Mouse (Mus musculus): Measurements from ENCODE around the gene Hist2h3b. TPM values are rescaled to one million over a fixed set of nuclear protein-coding genes. Genes with fewer than 3 reads are reported as not detected.
"Not testable (repeated sequence)": the region's sequence is repeated elsewhere in the genome, so short reads cannot be mapped to it uniquely, and the experiment has no call there.

The Hist2h3b gene
- total and polyA plus RNA-seq, 3 experiments, result 12.1 to 1,421 (median 39.4) TPM

DNA sequence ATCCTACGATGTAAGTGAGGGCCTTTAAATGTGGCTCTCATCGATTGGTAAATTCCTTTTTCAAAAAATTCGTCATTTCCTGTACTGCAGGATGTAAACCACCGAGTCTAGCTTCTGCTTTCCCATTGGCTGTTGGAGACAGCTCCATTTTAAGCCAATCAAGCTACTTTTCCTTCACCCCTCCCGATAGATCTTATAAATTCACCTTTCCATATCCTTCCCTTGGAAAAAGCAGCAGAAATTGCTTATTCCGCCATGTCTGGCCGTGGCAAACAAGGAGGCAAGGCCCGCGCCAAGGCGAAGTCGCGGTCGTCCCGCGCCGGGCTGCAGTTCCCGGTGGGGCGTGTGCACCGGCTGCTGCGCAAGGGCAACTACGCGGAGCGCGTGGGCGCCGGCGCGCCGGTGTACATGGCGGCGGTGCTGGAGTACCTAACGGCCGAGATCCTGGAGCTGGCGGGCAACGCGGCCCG, 48.8 kb upstream of the Hist2h3b start, which contains the start of the genes Bola1 and Hist2h2ab (continued):
- 0 out of 2 replicates have a peak, but pooled peaks have one; percentile 18 for TF ChIP-seq MEF2A (IDR thresholded peaks at IDR 0.05; ENCODE audit: borderline replicate concordance, low read depth, low read length)
- TF ChIP-seq NELFE (IDR thresholded peaks at IDR 0.05; ENCODE audit: low read depth, low read length), result peak; percentile 83
- TF ChIP-seq KAT2A (IDR thresholded peaks at IDR 0.05; ENCODE audit: insufficient replicate concordance, low read length), result 0 out of 2 replicates have a peak, but pooled peaks have one; percentile 59
- peak; percentile 65 for TF ChIP-seq MYC (IDR thresholded peaks at IDR 0.05; ENCODE audit: low read depth, low read length)
- TF ChIP-seq ZC3H11A (IDR thresholded peaks at IDR 0.05; ENCODE audit: low read depth, low read length), result no peak
- 0 out of 2 replicates have a peak, but pooled peaks have one; percentile 37 for TF ChIP-seq MAFK (IDR thresholded peaks at IDR 0.05; ENCODE audit: insufficient replicate concordance, low read length)
- TF ChIP-seq PAX5 (IDR thresholded peaks at IDR 0.05; ENCODE audit: low read length), result no peak
- peak; percentile 42; the same call in 1 of the 2 replicates for TF ChIP-seq CHD1 (IDR thresholded peaks at IDR 0.05; ENCODE audit: low read depth, low read length)
- TF ChIP-seq USF2 (conservative IDR thresholded peaks at IDR 0.05; ENCODE audit: low read depth, low read length), result no peak
- no peak for TF ChIP-seq RAD21 (IDR thresholded peaks at IDR 0.05; ENCODE audit: low read depth, low read length)
- peak; percentile 68 for TF ChIP-seq HCFC1 (IDR thresholded peaks at IDR 0.05; ENCODE audit: low read depth, low read length)
- TF ChIP-seq ZNF384 (IDR thresholded peaks at IDR 0.05; ENCODE audit: low read depth, low read length), result no peak
- no peak for TF ChIP-seq JUN (IDR thresholded peaks at IDR 0.05; ENCODE audit: insufficient read depth, low read depth, low read length)
- peak; percentile 95 for TF ChIP-seq TBP (conservative IDR thresholded peaks at IDR 0.05; ENCODE audit: low read depth, low read length)
- peak; percentile 89 for TF ChIP-seq POLR2A (IDR thresholded peaks at IDR 0.05; ENCODE audit: low read depth, low read length)
- no peak for TF ChIP-seq USF1 (IDR thresholded peaks at IDR 0.05; ENCODE audit: low read depth, low read length)
- no peak for TF ChIP-seq SMC3 (IDR thresholded peaks at IDR 0.05; ENCODE audit: low read depth, low read length)
- 0 out of 2 replicates have a peak, but pooled peaks have one; percentile 54 for TF ChIP-seq E2F4 (IDR thresholded peaks at IDR 0.05; ENCODE audit: insufficient replicate concordance, low read depth, low read length)
- no peak for TF ChIP-seq UBTF (IDR thresholded peaks at IDR 0.05; ENCODE audit: low read depth, low read length)

DNA sequence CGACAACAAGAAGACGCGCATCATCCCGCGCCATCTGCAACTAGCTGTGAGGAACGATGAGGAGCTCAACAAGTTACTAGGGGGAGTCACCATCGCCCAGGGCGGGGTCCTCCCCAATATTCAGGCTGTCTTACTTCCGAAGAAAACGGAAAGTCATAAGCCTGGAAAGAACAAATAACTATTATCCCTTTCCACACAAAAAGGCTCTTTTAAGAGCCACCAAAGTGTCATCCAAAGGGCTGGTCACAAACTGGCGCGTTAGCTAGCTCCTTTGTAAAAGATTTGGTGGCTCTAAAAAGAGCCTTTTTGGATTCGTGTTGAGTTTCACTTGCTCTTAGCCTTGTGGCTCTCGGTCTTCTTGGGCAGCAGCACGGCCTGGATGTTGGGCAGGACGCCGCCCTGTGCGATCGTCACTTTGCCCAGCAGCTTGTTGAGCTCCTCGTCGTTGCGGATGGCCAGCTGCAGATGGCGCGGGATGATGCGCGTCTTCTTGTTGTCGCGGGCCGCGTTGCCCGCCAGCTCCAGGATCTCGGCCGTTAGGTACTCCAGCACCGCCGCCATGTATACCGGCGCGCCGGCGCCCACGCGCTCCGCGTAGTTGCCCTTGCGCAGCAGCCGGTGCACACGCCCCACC, 48.2 kb upstream of the Hist2h3b start:
- peak; percentile 69 for DNase-seq (ENCODE audit: extremely low read depth)
- Histone ChIP-seq H3K79me2 (replicated peaks; ENCODE audit: control insufficient read depth, extremely low read depth, insufficient read depth, poor library complexity, severe bottlenecking) (peaks cover 16% of the 10 kb centered on the region), H3K4me1 (ENCODE audit: control insufficient read depth in 1 of 2, insufficient read depth in 2 of 2) (peaks cover 6 to 38% of the 10 kb centered on the region in 2 experiments), H3K9ac (ENCODE audit: insufficient read depth, low read depth) (peak overlapping the region; percentile 99), H3K27ac (ENCODE audit: insufficient read depth, low read depth) (peak overlapping the region; percentile 99), H3K4me3 (replicated peaks in 1 of 3; ENCODE audit: low read depth in 2 of 3, low read length in 2 of 3, poor library complexity in 1 of 3) (peak overlapping the region; percentile 62 to 75 (median 73)), H3K4me2 (ENCODE audit: insufficient read depth, low read depth, poor library complexity, severe bottlenecking) (peak overlapping the region; percentile 42)
- in situ Hi-C loops (cut with MboI; ENCODE audit: low pct_ligation_motif_present, low pct_unique_long_range_greater_than_20kb, low sequenced_read_pairs), result loop anchor here (10.0 kb wide), 2 partner anchors 255 to 565 kb away; partner anchors contain the start of gene Mcl1
- H3K9me3 ChIP-seq (replicated peaks; ENCODE audit: low read length); H3K36me3 ChIP-seq (replicated peaks in 1 of 2; ENCODE audit: control insufficient read depth in 1 of 2, insufficient read depth in 1 of 2, low read length in 1 of 2); H3K27me3 ChIP-seq (replicated peaks); dilution Hi-C loops (cut with MboI; ENCODE audit: extremely low pct_ligation_motif_present, extremely low pct_unique_long_range_greater_than_20kb, low sequenced_read_pairs): not testable (repeated sequence)
- TF ChIP-seq CHD1 (IDR thresholded peaks at IDR 0.05; ENCODE audit: low read depth, low read length) (peak; percentile 68; the same call in 1 of the 2 replicates), NRF1 (IDR thresholded peaks at IDR 0.05; ENCODE audit: low read depth, low read length) (0 out of 2 replicates have a peak, but pooled peaks have one; percentile 32), POLR2AphosphoS2 (IDR thresholded peaks at IDR 0.05; ENCODE audit: low read depth, low read length) (peak; percentile 99), ZMIZ1 (IDR thresholded peaks at IDR 0.05; ENCODE audit: low read depth, low read length) (peak; percentile 85; the same call in 1 of the 2 replicates), MEF2A (IDR thresholded peaks at IDR 0.05; ENCODE audit: borderline replicate concordance, low read depth, low read length) (0 out of 2 replicates have a peak, but pooled peaks have one; percentile 6), POLR2A (IDR thresholded peaks at IDR 0.05; ENCODE audit: low read depth, low read length) (peak; percentile 90), NELFE (IDR thresholded peaks at IDR 0.05; ENCODE audit: low read depth, low read length) (peak; percentile 68; the same call in 1 of the 2 replicates)

Measured in CH12.LX (cell line).